Mouse (Mus musculus) central nervous system, embryonic 11.5 days (tissue): Measurements from ENCODE around the gene Fam174b. TPM values are rescaled to one million over a fixed set of nuclear protein-coding genes. Genes with fewer than 3 reads are reported as not detected.

Experiments
- polyA plus RNA-seq: library from polyadenylated mRNA; depleted of rRNA; stranded (reverse); fragments of >200 nt; gene quantifications from 2 replicates; pipeline ENCODE4 v1.2.3, GENCODE M21; 2012; rRNA removed

Fam174b gene
- polyA plus RNA-seq, result 16.9 and 19.5 TPM in 2 replicates

GRCm38 (mm10) chr7:73740111-73741035, at the start of gene Fam174b:
Fam174b (plus strand) TSS chr7:73740302.

Other genes starting within 250 kb of the Fam174b start
- 42.5 and 48.7 TPM in 2 replicates for gene Chd2, start 198.5 kb upstream of the Fam174b start, polyA plus RNA-seq